Mouse (Mus musculus): ENCODE measurements around the gene Zfp831. TPM values are rescaled to one million over a fixed set of nuclear protein-coding genes. Genes with fewer than 3 reads are reported as not detected.

Gene Zfp831
- total RNA-seq, 2 experiments from 2014 or later: 1.6 to 2.5 TPM

DNA sequence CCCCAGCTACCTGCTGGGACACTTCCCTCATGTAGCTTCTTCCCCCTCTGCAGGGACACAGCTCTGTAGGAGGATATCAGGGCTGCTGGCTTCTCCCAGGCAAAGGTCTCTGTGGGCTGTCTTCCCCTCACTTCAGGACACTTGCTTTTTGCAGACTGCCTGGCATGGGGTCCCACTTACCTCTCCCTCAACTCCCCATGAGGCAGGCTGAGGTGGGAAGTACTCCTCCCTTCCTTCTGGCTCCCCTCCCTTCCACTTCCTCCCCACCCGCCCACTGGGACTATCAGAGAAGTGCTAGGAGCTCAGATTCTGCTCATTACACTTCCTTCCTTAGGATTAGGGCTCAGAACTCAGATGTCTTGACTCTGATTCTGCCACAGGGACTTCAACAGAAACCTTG lies 6.6 kb upstream of the Zfp831 start:
- ATAC-seq (ENCODE audit: poor library complexity, severe bottlenecking): no peak

DNA sequence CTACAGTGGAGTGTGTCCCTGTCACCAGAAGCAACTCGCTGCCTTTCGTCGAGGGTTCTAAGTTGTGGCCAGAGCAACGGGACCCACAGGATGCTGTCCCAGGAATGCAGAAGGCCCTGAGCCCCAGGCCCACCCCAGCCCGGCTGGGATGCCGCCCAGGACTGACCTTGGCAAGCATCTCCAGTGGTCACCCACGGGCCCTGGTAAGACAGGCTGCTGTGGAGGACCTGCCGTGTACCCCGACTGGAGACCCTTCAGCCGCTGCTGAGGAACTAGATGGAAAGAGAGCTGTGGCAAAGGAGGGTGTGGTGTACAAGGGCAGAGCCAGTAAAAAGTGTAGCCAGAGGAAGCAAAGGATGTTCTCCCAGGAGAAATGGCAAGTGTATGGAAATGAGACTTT lies 1.6 kb downstream of the Zfp831 start:
- ATAC-seq (ENCODE audit: poor library complexity, severe bottlenecking): no peak

DNA sequence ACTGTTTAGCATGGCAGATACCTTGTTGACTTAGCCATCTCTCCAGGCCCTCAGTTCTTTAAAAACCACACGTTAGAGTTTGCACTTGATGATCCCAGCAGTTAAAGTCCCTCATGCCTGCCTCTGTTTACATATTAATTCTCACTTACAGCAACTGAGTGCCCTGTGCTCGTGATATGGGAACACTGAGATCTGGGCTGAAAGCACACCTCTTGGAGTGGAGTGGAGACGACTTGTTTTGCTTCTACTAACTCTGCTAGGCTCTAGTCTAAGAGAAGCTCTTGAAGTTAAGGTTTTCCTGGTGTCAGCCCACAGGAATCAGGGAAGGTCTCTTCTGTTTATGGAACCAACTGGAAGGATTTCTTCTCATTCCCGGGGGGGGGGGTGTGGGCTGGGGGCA lies 9.5 kb downstream of the Zfp831 start:
- no peak for ATAC-seq (ENCODE audit: poor library complexity, severe bottlenecking)

DNA sequence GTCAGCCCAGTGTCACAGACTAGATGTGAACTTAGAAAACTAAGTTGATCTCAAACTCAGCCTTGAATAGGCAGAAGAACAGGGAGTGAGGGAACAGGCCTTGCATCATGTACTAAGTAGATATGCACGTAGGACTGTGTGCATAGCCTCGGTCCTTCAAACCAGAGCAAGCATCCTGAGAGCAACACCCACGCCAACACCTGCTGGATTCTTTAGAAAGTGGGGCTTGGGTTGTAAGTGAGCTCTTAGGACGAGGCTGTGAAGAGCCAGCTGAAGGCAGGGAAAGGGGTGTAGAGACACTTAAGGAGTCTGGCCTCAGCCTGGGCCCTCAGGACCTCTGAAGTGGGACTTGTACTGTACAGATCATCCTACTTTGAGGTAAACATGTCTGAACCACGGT lies 12.0 kb downstream of the Zfp831 start:
- no peak for ATAC-seq (ENCODE audit: poor library complexity, severe bottlenecking)

DNA sequence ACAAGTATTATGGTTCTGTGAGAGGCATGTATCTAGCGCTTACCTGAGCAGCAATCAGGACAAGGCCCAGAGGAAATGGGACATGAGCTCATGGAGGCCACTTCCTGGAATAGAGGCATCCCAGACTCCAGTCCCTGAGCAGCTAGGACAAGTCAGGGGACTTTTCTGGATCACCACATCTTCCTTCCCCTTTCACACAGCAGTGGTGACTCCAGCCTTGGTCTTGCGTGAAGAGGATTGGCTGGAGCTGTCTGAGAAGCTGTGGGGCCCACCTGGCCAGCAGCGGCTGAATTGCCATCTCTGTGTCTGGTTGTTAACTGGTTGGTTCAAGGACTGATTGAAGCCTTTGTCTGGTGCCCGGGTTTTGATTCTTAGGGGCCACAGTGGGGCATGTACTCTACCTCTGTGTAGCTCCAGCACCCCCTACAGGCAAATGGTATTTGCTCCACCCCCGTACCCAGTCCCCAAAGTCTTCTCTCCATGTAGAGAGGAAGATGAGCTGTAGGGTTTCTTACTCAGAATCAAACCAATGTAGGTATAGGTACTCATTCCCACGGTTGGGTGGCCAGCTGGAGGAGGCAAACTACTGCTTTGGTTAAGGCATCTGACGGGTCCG lies 15.0 kb downstream of the Zfp831 start:
- ATAC-seq (ENCODE audit: poor library complexity, severe bottlenecking): peak; percentile 75

DNA sequence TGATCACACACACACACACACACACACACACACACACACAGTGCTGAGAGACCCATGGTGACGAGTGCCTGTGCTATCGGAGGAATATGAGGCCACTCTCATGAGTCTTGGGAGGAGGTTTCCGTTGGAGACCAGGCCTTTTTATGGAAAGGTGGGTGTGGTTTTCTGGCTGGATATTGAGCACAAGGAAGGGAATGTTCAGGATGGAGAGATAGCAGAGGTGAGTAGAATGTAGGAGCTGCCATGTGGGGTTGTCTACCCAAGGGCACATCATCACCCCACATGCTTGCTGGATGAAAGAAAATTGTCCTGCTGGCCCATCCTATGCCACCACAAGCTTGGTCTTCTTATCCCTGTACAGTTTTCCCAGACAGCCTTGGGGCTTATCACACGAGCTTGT lies 16.5 kb downstream of the Zfp831 start:
- ATAC-seq (ENCODE audit: poor library complexity, severe bottlenecking): no peak

DNA sequence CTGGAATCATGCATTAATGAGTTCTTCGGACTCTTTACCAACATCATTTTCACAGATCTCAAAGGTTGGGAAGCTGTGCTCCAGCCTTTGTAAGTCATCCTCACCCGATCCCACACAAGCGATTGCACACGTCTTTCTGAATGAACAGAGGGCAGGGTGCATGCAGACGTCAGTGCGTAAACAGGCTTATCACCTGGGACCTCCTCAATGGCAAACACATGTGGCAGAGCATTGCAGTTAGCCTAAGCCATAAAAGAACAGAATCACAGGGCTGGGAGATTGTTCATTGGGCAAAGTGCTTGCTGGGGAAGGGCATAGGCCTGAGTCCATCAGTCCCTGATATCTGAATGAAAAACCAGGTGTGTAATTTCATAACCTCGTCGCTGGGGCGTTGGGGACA lies 17.0 kb downstream of the Zfp831 start:
- no peak for ATAC-seq (ENCODE audit: poor library complexity, severe bottlenecking)

DNA sequence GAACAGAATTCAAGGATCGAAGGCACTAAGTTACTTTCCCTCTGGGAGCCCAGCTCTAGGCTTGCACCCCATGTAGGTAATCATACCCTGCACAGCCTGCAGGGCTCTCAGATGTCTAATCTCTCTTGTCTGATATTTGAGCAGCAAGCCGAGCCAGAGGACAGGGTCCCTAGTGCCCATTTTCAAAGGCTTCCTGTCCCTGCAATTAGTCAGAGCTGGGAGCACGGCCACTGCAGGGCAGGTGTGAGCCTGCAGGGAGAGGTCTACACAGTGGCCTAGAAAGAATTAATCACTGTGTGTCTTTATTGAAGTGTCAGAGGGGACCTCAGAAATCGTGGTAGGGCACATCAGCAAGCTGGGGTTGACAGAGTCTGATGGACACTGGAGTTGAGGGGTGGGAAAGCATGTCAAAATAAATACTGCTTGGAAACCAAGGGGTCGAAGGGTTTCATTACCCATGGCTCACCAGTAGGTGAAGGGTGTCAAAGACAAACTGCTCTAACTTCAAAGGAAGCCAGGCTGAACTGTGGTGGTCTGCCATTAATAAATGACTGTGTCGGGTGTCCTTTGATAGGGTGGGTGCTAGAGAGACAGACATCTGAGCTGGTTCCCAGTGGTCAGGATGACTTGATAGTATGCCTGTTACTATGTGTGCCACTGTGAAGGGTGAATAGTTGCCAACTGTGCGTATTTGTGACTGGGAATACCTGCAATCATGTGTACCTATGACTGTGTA lies 18.3 kb downstream of the Zfp831 start:
- no peak for ATAC-seq (ENCODE audit: poor library complexity, severe bottlenecking)

DNA sequence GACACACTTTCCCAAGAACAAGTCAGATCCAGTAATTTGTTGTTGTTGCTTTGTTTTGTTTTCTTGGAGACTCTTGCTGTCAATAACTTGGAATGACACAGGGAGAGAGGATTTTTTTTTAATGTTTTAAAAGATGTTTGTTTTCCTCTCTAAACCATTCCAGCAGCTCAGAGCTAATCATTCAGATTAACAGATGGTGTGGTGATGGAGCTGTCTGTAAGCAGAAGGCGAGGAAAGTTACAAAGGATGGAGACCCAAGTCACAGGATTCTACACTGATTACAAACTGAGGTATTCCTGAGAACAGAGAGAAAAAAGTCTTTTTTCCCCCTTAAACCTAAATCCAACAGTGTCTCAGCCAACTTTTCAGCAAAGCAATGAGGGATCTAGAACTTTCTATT lies 19.3 kb downstream of the Zfp831 start:
- no peak for ATAC-seq (ENCODE audit: poor library complexity, severe bottlenecking)

DNA sequence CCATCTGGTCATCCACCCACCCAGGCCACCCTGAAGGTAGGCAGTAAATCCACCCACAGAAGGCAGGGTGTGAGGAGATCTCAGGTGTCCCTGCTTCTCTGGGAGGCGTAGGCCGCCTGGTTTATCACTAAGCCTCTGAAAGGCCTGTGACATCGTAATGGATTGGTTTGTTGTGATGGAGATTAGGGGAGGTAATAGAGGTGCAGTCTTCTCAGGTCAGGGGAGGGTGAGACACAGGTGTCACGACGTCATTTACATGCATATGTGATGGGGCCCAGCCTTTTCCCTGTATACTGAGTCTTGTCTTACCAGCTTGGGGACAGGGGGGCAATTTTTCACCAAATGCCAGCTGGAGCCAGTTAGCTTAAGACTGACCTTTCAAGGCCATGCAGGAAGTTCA lies 22.1 kb downstream of the Zfp831 start:
- no peak for ATAC-seq (ENCODE audit: poor library complexity, severe bottlenecking)

DNA sequence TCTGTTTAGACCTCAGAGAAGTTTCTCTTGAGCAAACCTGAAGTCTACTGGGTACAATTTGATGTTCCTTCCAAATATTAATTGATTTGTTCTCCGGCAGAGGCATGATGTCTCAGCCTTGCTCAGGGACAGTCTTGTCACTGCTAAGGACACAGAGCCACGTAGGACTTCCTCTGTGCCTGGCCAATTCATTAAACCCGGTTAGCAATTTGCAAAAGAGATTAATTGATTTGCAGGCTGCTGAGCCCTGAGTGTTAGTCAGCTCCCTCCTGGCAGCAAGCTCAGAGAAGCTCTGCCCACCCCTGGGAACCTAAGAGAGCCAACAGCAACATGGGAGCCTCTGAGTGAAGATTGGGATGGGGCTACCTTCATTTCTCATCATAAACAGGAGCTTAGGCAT lies 25.5 kb downstream of the Zfp831 start:
- ATAC-seq (ENCODE audit: poor library complexity, severe bottlenecking): no peak

DNA sequence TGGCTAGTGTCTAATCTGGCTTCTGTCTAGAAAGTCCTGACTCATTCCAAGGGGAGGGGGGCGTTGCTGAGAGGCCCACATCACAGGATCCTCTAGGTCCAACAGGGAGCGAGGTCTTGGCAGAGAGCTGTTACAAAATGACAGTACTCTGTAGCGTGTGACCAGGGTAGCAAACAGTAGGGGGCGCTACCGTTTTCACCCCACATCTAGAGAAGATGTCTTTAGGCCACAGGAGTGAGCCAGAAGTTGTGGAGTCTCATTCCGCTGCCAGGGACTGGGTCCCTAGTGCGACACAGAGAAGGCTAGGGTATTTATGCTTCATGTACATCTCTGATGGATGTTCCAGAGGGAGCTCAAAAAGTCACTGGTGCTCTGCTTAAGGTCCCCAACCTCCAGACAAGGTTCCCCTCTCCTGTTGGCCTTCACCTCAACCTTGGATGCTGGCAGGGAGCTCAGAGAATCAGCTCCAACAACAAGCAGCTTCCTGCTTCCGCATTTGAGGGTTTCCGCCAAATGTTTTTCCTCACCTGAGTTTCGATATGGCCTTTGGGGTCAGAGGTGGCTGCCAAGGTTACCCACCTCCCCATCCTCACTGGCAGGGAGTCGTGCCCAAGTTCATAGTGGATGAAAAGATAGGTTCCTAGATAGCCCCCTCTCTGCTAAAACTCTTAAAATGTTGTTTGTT lies 29.3 kb downstream of the Zfp831 start:
- peak; percentile 37 for ATAC-seq (ENCODE audit: poor library complexity, severe bottlenecking)

DNA sequence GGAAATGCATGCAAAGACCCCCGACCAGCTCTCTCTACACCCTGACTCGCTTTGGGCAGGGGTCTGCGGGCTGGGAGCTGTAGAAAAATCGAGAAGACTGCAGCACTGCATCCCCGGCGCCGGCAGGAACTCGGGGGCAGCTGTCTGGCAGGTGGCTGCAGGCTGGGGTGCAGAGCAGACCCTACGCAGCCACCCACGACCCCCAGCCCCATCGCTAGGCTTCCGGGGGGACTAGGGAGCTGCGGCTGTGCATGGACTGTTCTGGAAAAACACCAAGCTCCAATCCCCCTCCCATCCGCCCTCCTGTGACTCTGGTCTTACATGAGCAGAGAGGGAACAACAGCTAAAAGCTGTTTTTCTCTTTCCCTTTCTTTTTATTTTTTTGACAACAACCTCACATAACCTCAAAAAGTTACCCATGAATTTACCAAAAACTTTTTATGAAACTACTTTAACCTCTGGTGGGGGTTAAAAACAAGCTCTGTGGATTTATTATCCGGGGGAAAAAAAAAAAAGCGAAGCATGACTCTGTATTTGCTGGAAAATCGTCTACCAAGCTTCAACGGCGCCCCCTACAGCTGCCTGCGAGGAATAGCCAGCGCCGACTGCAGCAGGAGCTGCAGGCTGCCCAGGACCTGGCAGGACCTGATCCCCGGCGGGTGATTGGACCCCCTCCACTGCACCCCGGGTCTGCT lies 30.4 kb downstream of the Zfp831 start:
- ATAC-seq (ENCODE audit: poor library complexity, severe bottlenecking): peak; percentile 75

DNA sequence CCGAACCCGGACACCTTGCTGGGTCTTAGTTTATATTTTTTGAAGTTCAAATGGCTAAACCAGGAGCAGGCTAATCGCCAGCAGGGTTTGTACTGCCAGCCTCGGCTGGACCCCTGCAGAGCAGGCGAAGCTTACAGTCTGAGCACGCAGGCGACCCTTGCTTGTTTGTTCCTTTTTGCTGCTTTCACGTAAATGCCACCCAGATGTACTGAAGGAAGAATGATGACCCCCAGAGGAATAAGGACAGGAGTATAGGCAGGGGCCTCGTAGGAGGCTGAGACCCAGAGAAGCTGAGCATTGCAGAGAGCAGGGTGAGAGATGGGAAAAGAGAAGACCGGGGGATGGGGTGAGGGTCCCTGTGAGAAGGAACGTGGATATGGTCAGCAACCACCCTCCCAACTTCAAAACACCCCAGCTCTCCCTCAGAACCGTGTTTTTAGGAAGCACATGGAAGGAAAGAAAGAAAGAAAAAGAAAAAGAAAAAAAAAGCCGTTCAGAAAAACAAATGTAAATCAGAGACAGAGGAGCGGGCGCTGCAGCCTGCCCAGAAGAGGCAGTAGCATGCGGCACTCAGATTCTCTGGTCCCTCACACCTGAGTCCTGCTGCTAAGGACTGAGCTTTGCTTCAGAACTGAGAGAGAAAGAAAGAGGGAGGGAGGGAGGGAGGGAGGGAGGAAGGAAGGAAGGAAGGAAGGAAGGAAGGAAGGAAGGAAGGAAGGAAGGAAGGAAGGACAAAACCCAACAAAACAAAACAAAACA lies 31.1 kb downstream of the Zfp831 start:
- ATAC-seq (ENCODE audit: poor library complexity, severe bottlenecking): no peak

DNA sequence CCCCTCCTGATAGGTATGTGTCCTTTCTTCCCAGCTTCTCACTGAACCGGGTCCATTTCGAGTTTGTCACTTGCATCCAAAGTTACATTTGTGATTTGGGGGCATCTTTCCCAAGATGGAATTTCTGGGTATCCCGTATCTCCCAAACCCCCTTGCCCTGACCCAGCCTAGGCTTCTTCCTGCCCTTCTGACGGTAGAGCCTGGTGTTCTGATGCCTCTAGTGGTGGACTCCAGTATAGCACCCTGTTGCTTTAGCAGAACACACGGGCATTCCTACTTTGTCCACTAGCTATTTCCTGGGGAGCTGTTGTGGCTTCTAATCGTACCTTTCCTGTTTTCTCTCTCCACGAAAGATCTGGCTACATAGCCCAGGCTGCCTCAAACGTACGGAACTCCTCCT lies 32.3 kb downstream of the Zfp831 start:
- peak; percentile 76 for ATAC-seq (ENCODE audit: poor library complexity, severe bottlenecking)

DNA sequence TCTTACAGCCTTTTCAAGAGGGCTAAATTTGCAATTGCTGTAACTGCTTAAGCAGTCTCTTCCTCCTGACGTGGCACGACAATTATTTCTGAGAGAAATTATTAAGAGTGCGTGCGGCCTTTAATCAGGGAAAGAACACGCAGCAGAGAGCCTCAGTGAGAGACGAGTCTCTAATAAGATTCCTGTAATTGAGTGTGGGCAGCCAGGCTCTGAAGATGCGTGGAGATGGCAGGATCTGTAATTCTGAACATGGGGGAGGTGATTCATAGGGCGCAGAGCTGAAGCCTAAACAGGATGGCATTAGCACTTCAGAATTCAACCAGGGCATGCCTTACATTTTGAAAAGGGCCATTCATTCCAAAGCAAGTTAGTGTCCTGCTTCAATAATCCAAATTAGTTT lies 58.0 kb downstream of the Zfp831 start:
- no peak for ATAC-seq (ENCODE audit: poor library complexity, severe bottlenecking)

DNA sequence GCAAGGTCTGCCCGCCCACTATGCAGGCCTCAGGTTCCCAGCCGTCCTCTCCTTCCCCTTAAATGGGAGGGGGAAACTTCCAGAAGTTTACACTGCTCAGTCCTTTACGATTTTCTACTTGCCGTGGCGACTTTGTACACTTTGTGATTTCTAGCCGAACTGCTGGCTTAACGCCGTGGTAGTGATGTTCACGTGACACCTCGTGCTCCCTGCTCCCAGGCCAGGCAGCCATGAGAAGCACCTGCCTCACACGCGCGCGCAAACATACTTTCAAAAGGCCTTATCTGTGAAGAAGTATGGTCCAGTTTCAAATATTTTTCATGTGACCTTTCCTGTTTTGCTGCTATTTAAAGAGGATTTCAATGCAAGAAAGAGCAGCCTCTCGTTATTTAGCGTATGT lies 63.8 kb downstream of the Zfp831 start:
- ATAC-seq (ENCODE audit: poor library complexity, severe bottlenecking): no peak

DNA sequence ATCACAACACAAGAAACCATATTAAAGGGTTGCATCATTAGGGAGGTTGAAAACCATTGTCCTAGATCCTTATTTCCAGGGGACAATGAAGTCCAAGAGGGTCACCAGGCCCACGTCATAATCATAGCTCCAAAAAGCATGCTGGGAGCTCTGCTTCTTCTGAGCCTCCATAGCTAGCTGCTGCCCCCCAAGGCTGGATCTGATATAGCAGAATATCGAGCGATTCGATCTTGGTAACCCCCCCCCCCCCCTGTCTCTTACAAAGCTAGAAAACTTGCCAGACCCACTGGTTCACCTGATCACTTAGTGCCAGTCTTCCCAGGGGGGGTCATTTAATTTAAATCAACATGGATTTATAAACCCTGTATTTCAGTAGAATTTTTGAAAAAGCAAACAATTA lies 65.3 kb downstream of the Zfp831 start:
- ATAC-seq (ENCODE audit: poor library complexity, severe bottlenecking): no peak

DNA sequence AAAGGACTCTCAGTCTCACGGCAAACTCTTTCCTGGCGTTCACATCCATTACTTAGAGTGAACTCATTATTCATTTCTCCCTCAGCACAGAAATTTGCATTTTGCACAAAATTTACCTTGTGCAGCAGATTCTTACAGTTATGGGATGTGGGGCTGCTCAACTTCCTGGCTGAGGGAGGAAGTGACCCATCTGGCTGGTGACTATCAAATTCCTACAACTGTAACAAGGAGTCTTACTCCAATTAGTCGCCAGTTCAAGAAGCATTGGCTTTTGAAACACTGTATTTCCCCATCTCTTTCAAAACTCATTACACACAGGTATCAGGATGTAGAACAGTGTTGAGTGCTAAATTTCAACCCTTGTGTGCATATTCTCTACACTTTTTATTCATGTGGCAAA lies 66.9 kb downstream of the Zfp831 start:
- ATAC-seq (ENCODE audit: poor library complexity, severe bottlenecking): peak; percentile 53

DNA sequence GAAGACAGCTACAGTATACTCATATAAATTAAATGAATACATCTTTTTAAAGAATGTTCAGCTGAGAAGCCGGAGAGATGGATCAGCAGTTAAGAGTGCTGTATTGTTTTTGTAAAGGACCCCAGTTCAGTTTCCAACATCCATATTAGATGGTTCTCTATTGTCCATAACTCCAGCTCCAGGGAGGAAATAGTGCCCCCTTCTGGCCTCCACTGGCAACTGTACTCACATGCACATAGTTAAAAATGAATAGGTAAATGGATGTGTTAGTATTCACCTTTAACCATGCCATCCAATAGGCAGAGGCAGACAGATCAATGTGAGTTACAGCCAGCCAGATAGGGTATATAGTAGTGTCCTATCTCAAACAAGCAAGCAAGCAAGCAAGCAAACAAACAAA lies 68.7 kb downstream of the Zfp831 start:
- no peak for ATAC-seq (ENCODE audit: poor library complexity, severe bottlenecking)

DNA sequence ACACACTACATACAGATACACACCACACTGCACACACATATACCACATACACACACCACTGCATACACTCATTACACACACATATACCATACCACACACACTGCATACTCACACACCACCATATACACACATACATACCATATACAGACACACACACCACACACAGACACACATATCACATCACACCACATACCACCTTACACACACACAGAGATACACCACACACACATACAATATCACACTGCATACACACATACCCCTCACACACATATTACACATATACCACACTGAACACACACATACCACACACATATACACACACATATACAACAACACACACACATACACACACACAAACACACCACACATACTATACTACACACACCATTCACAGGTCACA lies 72.6 kb downstream of the Zfp831 start:
- ATAC-seq (ENCODE audit: poor library complexity, severe bottlenecking): no peak

Measured in megakaryocyte, adult 5-6 weeks (primary cell).